In the genomic region with DNA sequence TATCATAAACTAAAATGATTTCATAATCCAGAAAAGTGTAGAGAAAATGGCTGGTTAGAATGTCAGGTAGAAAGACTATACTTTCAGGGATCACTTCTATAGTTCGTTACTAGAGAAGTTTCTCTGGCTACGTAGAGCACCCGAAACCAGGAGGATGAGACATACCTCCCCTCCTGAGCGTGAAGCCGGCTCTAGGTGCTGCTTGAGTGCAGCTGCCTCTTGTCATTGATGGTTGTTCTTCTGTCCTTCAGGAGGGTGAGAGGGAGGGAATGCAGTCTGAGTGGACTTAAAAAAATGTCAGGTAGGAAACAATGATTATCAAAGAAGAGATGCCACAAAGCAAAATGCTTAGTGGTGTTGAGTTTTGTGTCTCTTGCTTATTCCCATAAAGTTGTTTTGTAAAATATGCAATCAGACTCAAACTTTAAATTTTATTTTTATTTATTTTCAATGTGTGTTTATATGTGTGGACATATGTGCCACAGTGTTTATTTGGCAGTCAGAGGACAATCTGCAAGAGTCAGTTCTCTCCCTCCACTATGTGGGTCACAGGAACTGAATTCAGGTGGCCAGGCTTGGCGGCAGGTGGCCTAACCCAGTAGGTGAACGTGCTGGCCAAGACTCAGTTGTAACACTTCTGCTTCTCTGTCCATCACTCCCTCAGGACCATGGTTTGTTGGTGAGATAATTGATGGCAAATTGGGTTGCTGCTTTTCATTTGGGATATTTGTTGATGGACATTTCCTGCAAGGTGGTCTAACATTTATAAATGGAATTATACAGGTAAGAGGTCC, we compare ENCODE assay signal across 10 mouse cellular contexts.
"Had no signal": no experiment of that assay in that cellular context is flagged by ENCODE, and none has a peak within 500 bp of the region (broad histone marks: within the 10 kb centered on the region; RNA-seq: fewer than 3 reads in every experiment).

No protein-coding gene starts in this region.

- H3K36me3 ChIP-seq: limb, embryonic 13.5 days; midbrain, embryonic 12.5 days had no signal

- DNase-seq: kidney, postnatal 10 days; left cerebral cortex, postnatal 4 days; lung, adult 18-20 months; retina, postnatal 1 day; thymus, postnatal 4 days had no signal

- H3K4me3 ChIP-seq: limb, embryonic 13.5 days; midbrain, embryonic 12.5 days; neural tube, embryonic 13.5 days had no signal

- ATAC-seq: midbrain, embryonic 16.5 days had no signal

- H3K9ac ChIP-seq: limb, embryonic 13.5 days; liver, embryonic 14.5 days; midbrain, embryonic 12.5 days; neural tube, embryonic 13.5 days had no signal

- H3K9me3 ChIP-seq: limb, embryonic 13.5 days; midbrain, embryonic 12.5 days; neural tube, embryonic 13.5 days had no signal

- H3K27me3 ChIP-seq: limb, embryonic 13.5 days; midbrain, embryonic 12.5 days; neural tube, embryonic 13.5 days had no signal

- H3K27ac ChIP-seq: limb, embryonic 13.5 days; liver, embryonic 14.5 days; midbrain, embryonic 12.5 days; neural tube, embryonic 13.5 days had no signal

- H3K4me2 ChIP-seq: limb, embryonic 13.5 days; midbrain, embryonic 12.5 days; neural tube, embryonic 13.5 days had no signal
